Mouse (Mus musculus): ENCODE results near the gene Rps27l.
"Not testable (repeated sequence)": the region's sequence is repeated elsewhere in the genome, so short reads cannot be mapped to it uniquely, and the experiment has no call there.

- not testable (repeated sequence) for TF ChIP-seq CTCF (IDR thresholded peaks at IDR 0.05 in 2 of 3, conservative IDR thresholded peaks at IDR 0.05 in 1 of 3; ENCODE audit: control insufficient read depth in 1 of 3, insufficient read depth in 1 of 3, low read depth in 2 of 3, low read length in 3 of 3, poor library complexity in 1 of 3, severe bottlenecking in 1 of 3); MAX (IDR thresholded peaks at IDR 0.05; ENCODE audit: low read length); HCFC1 (IDR thresholded peaks at IDR 0.05; ENCODE audit: low read depth, low read length)
These were observed 32.5 kb upstream of the Rps27l start for GRCm38 (mm10) chr9:66913254-66913934.

Data from MEL (cell line).